Mouse (Mus musculus) adrenal gland, adult 18-20 months (tissue): ENCODE results near the gene Tmem30b. TPM values are rescaled to one million over a fixed set of nuclear protein-coding genes. Genes with fewer than 3 reads are reported as not detected.

Source experiments
- DNase-seq, 2 experiments: peaks; one replicate each; pipeline ENCODE4 v3.0.0; 2021 to 2022; ENCODE audit warnings: low spot score in 2 of 2
- total RNA-seq, 2 experiments: library from RNA; stranded (reverse); gene quantifications; 1 replicate in 1 of 2; 2 replicates in 1 of 2; pipeline ENCODE4 v1.2.3; 2021

Gene Tmem30b
- total RNA-seq, 2 experiments from 2014 or later, result 0.19 TPM; not detected in 1

GRCm38 (mm10) chr12:73521238-73521841 lies 24.9 kb downstream of the Tmem30b start:
- no peak for DNase-seq

- DNase-seq, result no peak
These were observed 28.4 kb downstream of the Tmem30b start for GRCm38 (mm10) chr12:73517768-73518167.

- DNase-seq, result peak; percentile 81
These were observed 29.0 kb downstream of the Tmem30b start for GRCm38 (mm10) chr12:73517022-73517709.

GRCm38 (mm10) chr12:73516516-73516915 lies 29.7 kb downstream of the Tmem30b start:
- DNase-seq, result no peak

GRCm38 (mm10) chr12:73514722-73515121 lies 31.5 kb downstream of the Tmem30b start:
- DNase-seq, result no peak

GRCm38 (mm10) chr12:73513958-73514357 lies 32.2 kb downstream of the Tmem30b start:
- DNase-seq, result no peak

GRCm38 (mm10) chr12:73511467-73512047 lies 34.6 kb downstream of the Tmem30b start:
- DNase-seq, result no peak

GRCm38 (mm10) chr12:73507105-73507504 lies 39.1 kb downstream of the Tmem30b start:
- no peak for DNase-seq

GRCm38 (mm10) chr12:73506648-73507047 lies 39.5 kb downstream of the Tmem30b start:
- no peak for DNase-seq

- no peak for DNase-seq
These were observed 45.4 kb downstream of the Tmem30b start for GRCm38 (mm10) chr12:73500689-73501326.

GRCm38 (mm10) chr12:73495172-73495571 lies 51.0 kb downstream of the Tmem30b start:
- DNase-seq, result no peak

GRCm38 (mm10) chr12:73493929-73494530 lies 52.2 kb downstream of the Tmem30b start:
- peak in 1 of 2 experiments; percentile 18 for DNase-seq

Other genes with a start within 250 kb of the Tmem30b start
- 10 to 100 TPM; 11.0 to 12.5 TPM for gene Prkch, start 38.4 kb upstream of the Tmem30b start, total RNA-seq